Mouse (Mus musculus) olfactory bulb, adult 2 months (tissue): ENCODE results near the gene Nrros.

Experiments used
- CTCF ChIP-seq: fragments of 200-500 bp; IDR thresholded peaks from 2 replicates; pipeline ENCODE4 v1.5.1; 2012; ENCODE audit warnings: low read depth, mild to moderate bottlenecking, low read length, moderate library complexity; ENCODE audit not compliant: insufficient read depth
- POLR2A ChIP-seq: fragments of 200-500 bp; IDR thresholded peaks from 2 replicates; pipeline ENCODE4 v1.6.1; 2012; ENCODE audit warnings: mild to moderate bottlenecking, low read depth, low read length, moderate library complexity; ENCODE audit not compliant: insufficient read depth

GRCm38 (mm10) chr16:32127046-32127445 lies 38.3 kb downstream of the Nrros start:
- no peak for TF ChIP-seq POLR2A
- TF ChIP-seq CTCF, result no peak
